Mouse (Mus musculus) lung, embryonic 14.5 days (tissue): ENCODE measurements around the gene Chst5. TPM values are rescaled to one million over a fixed set of nuclear protein-coding genes. Genes with fewer than 3 reads are reported as not detected.

ENCODE experiments used
- ATAC-seq: fragments of 200-750 bp; cut with Nextera tagmentation; 2 replicates; pipeline ENCODE4 v1.8.0; 2017; ENCODE audit warnings: mild to moderate bottlenecking, moderate TSS enrichment, moderate library complexity; ENCODE audit not compliant: insufficient read depth
- DNase-seq: peaks from one replicate; pipeline ENCODE4 v3.0.0-alpha.2; 2015
- H3K27ac ChIP-seq: fragments of 300-500 bp; sonication (generic); 2 replicates; pipeline ENCODE4 v1.5.1; 2014; ENCODE audit warnings: low read depth, mild to moderate bottlenecking, moderate library complexity
- H3K27me3 ChIP-seq: fragments of 300-500 bp; sonication (generic); 2 replicates; pipeline ENCODE4 v1.6.1; 2014; ENCODE audit warnings: low read length, control low read depth; ENCODE audit not compliant: insufficient read depth
- H3K36me3 ChIP-seq: fragments of 300-500 bp; sonication (generic); 2 replicates; pipeline ENCODE4 v1.6.1; 2014; ENCODE audit warnings: control low read depth; ENCODE audit not compliant: insufficient read depth
- H3K4me1 ChIP-seq: fragments of 300-500 bp; sonication (generic); 2 replicates; pipeline ENCODE4 v1.6.1; 2014; ENCODE audit warnings: antibody characterized with exemption, control low read depth; ENCODE audit not compliant: insufficient read depth
- H3K4me2 ChIP-seq: fragments of 300-500 bp; sonication (generic); 2 replicates; pipeline ENCODE4 v1.6.1; 2014; ENCODE audit warnings: mild to moderate bottlenecking
- H3K4me3 ChIP-seq: fragments of 300-500 bp; sonication (generic); 2 replicates; pipeline ENCODE4 v1.5.1; 2014; ENCODE audit warnings: low read depth, low read length
- H3K9ac ChIP-seq: fragments of 300-500 bp; sonication (generic); 2 replicates; pipeline ENCODE4 v1.6.1; 2014
- H3K9me3 ChIP-seq: fragments of 300-500 bp; sonication (generic); 2 replicates; pipeline ENCODE4 v1.6.1; 2016; ENCODE audit warnings: low read depth, low read length, control low read depth
- CTCF ChIP-seq: IDR thresholded peaks from 2 replicates; pipeline ENCODE4 v1.5.1; 2016; ENCODE audit warnings: antibody characterized with exemption, low read depth
- WGBS: fragments of 180-500 bp; shearing (Covaris S2); extraction: QIAGEN DNeasy Blood & Tissue Kit; methylation state at CpG from one replicate; pipeline ENCODE4 v1.1.7; 2014; 5-methylcytosine and 5-hydroxymethylcytosine counted together
- polyA plus RNA-seq: library from polyadenylated mRNA; unstranded; fragments of >200 nt; fragmentation: Nextera tagmentation; extraction: Ambion mirVana; gene quantifications from 2 replicates; pipeline ENCODE4 v1.2.1, GENCODE M21; 2014

Gene Chst5
- polyA plus RNA-seq, 1 experiment from 2014 or later, result 5.3 TPM

GRCm38 (mm10) chr8:111898586-111898985, 11.7 kb downstream of the Chst5 start:
- Histone ChIP-seq H3K4me1 (no peaks in the 10 kb centered on the region), H3K27ac (no peak overlapping the region), H3K9ac (no peak overlapping the region), H3K36me3 (no peaks in the 10 kb centered on the region), H3K27me3 (no peaks in the 10 kb centered on the region), H3K4me3 (no peak overlapping the region), H3K4me2 (no peak overlapping the region), H3K9me3 (no peaks in the 10 kb centered on the region)
- TF ChIP-seq CTCF, result no peak
- ATAC-seq (peak; percentile 74; the same call in 1 of the 2 replicates), DNase-seq (no peak)
- 20% methylated on average over 10 of the region's 10 CpGs for WGBS

- Histone ChIP-seq H3K9me3 (no peaks in the 10 kb centered on the region), H3K4me2 (no peak overlapping the region), H3K9ac (no peak overlapping the region), H3K27me3 (peaks cover 17% of the 10 kb centered on the region), H3K27ac (no peak overlapping the region), H3K4me3 (no peak overlapping the region), H3K36me3 (no peaks in the 10 kb centered on the region), H3K4me1 (peaks cover 13% of the 10 kb centered on the region)
- ATAC-seq (no peak), DNase-seq (no peak)
- WGBS, result 88% methylated on average over 7 of the region's 7 CpGs
- peak; percentile 53 for TF ChIP-seq CTCF
Observed at GRCm38 (mm10) chr8:111894955-111895354, 15.3 kb downstream of the Chst5 start.

GRCm38 (mm10) chr8:111892615-111893014, 17.6 kb downstream of the Chst5 start:
- Histone ChIP-seq H3K4me1 (peaks cover 23% of the 10 kb centered on the region), H3K4me2 (no peak overlapping the region), H3K27ac (no peak overlapping the region), H3K36me3 (no peaks in the 10 kb centered on the region), H3K4me3 (no peak overlapping the region), H3K9ac (no peak overlapping the region), H3K9me3 (no peaks in the 10 kb centered on the region), H3K27me3 (peaks cover 28% of the 10 kb centered on the region)
- ATAC-seq (no peak), DNase-seq (no peak)
- 39% methylated on average over 5 of the region's 5 CpGs for WGBS
- TF ChIP-seq CTCF, result no peak

DNA sequence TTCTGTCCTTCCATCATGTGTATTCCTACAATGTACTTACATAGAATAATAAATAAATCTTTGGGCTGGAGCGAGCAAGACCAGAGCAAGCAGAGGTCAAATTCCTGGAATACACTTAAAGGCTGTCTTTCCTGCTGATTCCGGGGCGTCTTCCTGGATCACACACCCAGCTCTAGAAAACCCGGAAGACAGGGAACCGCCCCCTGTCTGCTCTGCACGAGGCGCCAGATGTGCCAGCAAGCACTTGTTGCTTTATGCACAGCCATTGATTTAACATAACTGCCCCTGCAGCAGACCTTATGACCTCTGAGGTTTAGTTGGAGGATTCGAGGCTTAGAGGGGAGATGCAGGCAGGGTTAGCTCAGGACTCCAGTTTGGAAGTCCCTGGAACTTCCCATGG, 18.3 kb downstream of the Chst5 start:
- no peak for TF ChIP-seq CTCF
- H3K27ac ChIP-seq, result no peak overlapping the region
- no peak overlapping the region for H3K4me3 ChIP-seq
- H3K36me3 ChIP-seq, result no peaks in the 10 kb centered on the region
- no peak overlapping the region for H3K4me2 ChIP-seq
- H3K9me3 ChIP-seq, result no peaks in the 10 kb centered on the region
- ATAC-seq, result no peak
- peak; percentile 40 for DNase-seq
- no peak overlapping the region for H3K9ac ChIP-seq
- peaks cover 28% of the 10 kb centered on the region for H3K27me3 ChIP-seq
- WGBS, result 12% methylated on average over 8 of the region's 8 CpGs
- H3K4me1 ChIP-seq, result peaks cover 23% of the 10 kb centered on the region

GRCm38 (mm10) chr8:111890911-111891303, 19.3 kb downstream of the Chst5 start:
- WGBS, result 50% methylated on average over 6 of the region's 6 CpGs
- TF ChIP-seq CTCF, result no peak
- DNase-seq (peak; percentile 24), ATAC-seq (peak; percentile 57)
- no peak overlapping the region for H3K9ac ChIP-seq
- H3K4me1 ChIP-seq, result peaks cover 23% of the 10 kb centered on the region
- peak overlapping the region; percentile 55; the same call in 1 of the 2 replicates for H3K4me2 ChIP-seq
- no peak overlapping the region for H3K27ac ChIP-seq
- no peaks in the 10 kb centered on the region for H3K36me3 ChIP-seq
- peak overlapping the region; percentile 28; the same call in 1 of the 2 replicates for H3K4me3 ChIP-seq
- no peaks in the 10 kb centered on the region for H3K9me3 ChIP-seq
- H3K27me3 ChIP-seq, result peaks cover 28% of the 10 kb centered on the region

DNA sequence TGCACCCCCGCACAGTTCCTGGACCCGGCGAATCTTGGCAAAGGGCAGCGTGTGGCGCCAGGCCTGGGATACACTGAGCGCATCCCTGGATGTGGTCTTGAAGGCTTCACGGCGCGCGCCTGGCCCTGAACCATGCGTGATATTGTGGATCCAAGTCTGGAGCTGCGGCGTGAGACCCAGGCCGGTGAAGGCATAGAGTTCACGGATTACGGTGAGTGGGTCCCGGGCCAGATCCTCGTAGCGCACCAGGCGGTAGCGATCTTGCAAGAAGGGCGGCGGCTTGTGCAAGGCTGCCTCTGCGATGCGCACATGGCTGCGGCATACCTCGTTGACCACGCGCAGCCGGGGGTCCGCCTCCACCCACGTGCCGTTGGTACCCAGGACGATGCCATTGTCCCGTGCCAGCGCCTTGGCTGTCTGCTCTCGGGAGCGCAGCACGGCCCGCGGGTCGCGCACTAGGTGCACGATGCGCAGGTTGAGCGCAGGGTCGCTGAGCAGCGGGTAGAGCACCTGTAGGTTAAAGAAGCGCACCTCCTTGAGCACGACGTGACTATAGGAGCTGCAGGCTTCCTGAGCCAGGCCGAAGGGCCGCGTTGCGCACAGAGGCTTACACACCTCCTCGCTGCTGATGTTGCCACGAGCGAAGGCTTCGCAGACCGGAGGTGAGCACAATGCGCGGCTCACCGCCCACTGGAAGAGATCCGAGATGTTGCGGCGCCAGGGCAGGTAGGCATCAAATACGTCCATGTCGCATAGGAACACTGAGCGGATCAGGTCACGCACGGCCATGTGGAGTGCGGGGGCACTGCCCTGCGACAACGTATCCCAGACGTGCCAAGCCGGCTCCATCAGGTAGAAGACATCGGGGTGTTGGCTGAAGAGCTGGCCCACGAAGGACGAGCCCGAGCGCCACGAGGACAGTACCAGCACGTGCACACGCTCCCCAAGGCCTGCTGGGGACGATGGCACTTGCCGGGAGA, 20.0 kb downstream of the Chst5 start:
- peaks cover 23% of the 10 kb centered on the region for H3K4me1 ChIP-seq
- no peaks in the 10 kb centered on the region for H3K9me3 ChIP-seq
- 13% methylated on average over 86 of the region's 86 CpGs for WGBS
- ATAC-seq (peak; percentile 28), DNase-seq (peak; percentile 19)
- H3K27ac ChIP-seq, result no peak overlapping the region
- peak overlapping the region; percentile 55 for H3K4me2 ChIP-seq
- peaks cover 28% of the 10 kb centered on the region for H3K27me3 ChIP-seq
- TF ChIP-seq CTCF, result no peak
- peak overlapping the region; percentile 23 for H3K9ac ChIP-seq
- H3K36me3 ChIP-seq, result no peaks in the 10 kb centered on the region
- peak overlapping the region; percentile 28 for H3K4me3 ChIP-seq

DNA sequence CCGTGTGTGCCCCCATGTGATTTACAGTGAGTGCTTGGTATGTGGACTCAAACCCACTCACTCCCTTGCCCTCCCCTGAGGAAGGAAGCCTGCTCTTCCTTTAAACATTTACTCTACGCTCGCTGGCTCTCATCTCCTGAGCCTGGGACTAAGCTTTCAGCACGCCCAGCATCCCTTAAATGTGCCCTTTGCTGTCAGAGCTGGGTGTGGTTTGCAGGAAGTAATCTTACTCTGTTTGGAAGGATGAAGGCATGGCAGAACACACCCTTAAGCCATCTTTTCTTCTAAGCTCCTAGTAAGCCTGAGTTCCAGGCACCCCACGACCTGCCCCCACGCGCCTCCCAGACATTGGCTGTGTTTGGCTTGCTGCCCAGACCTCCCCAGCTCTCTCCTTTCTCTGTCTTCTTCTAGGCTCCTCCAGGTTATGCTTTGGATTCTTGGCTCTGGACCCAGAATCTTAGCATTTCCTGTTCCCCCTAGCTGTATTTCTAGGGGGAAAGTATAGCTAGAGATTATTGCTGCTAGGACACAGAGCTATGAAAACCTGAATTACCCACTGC, 22.1 kb downstream of the Chst5 start:
- DNase-seq (peak; percentile 70), ATAC-seq (peak; percentile 26; the same call in 1 of the 2 replicates)
- peaks cover 23% of the 10 kb centered on the region for H3K4me1 ChIP-seq
- WGBS, result 12% methylated on average over 7 of the region's 7 CpGs
- H3K4me3 ChIP-seq, result no peak overlapping the region
- TF ChIP-seq CTCF, result no peak
- H3K27me3 ChIP-seq, result peaks cover 28% of the 10 kb centered on the region
- H3K9me3 ChIP-seq, result no peaks in the 10 kb centered on the region
- H3K4me2 ChIP-seq, result 0 out of 2 replicates have a peak overlapping the region, but pooled peaks have one; percentile 15
- H3K27ac ChIP-seq, result no peak overlapping the region
- no peaks in the 10 kb centered on the region for H3K36me3 ChIP-seq
- no peak overlapping the region for H3K9ac ChIP-seq
